In the genomic region with DNA sequence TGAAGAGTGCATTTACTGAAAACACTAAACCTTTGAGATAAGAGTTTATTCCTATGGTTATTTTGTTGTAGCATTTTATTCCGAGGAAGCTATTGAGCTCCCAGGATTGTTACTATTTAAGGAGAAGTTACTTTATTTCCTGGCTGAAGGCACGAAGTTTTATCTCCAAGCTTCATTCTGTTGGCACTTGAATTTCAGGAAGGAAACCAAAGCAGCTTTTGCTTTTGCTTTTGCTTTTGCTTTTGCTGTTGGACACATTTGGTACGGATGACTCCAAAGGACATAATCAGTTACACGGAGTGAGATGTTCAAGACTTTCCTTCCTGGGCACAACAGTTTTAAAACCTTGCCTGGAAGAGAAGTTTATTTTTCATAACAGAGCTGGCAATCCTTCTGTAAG, we compare ENCODE assay signal across 13 mouse cellular contexts.
DNase-seq lines count a peak whose midpoint lies in the region; ATAC-seq and TF ChIP-seq lines count a peak whose summit lies in the region.
"Had no signal": no experiment of that assay in that cellular context is flagged by ENCODE, and none has a peak within 500 bp of the region (broad histone marks: within the 10 kb centered on the region; RNA-seq: fewer than 3 reads in every experiment).

No protein-coding gene starts in this region.

- H3K4me3 ChIP-seq in heart, postnatal 0 days (ENCODE audit: low read depth, low read length), result peak overlapping the region; percentile 12

- H3K27me3 ChIP-seq in heart, postnatal 0 days (ENCODE audit: control insufficient read depth, insufficient read depth, low read length), result no peaks in the 10 kb centered on the region
- no peaks in the 10 kb centered on the region for H3K27me3 ChIP-seq in splenic B cell, adult 2 months (ENCODE audit: control insufficient read depth, insufficient read depth, low read length, poor library complexity, severe bottlenecking)

- H3K9ac ChIP-seq in heart, postnatal 0 days (replicated peaks; ENCODE audit: low read depth, low read length), result no peak overlapping the region

- H3K4me1 ChIP-seq in heart, postnatal 0 days (ENCODE audit: control insufficient read depth, insufficient read depth), result peaks cover 3% of the 10 kb centered on the region; the same call in 1 of the 2 replicates

- H3K4me2 ChIP-seq in heart, postnatal 0 days (ENCODE audit: low read depth, low read length), result peak overlapping the region; percentile 33

- H3K36me3 ChIP-seq in heart, postnatal 0 days (replicated peaks; ENCODE audit: control insufficient read depth, insufficient read depth, low read length), result no peaks in the 10 kb centered on the region
- H3K36me3 ChIP-seq in splenic B cell, adult 2 months (ENCODE audit: control insufficient read depth, insufficient read depth, low read length, poor library complexity, severe bottlenecking), result no peaks in the 10 kb centered on the region

- H3K27ac ChIP-seq in heart, postnatal 0 days (ENCODE audit: low read depth), result no peak overlapping the region

- no peak for TF ChIP-seq CTCF in heart, postnatal 0 days (IDR thresholded peaks at IDR 0.05; ENCODE audit: low read depth)

- ATAC-seq in heart, postnatal 0 days (ENCODE audit: insufficient read depth, low read depth), result no peak

- no peak for TF ChIP-seq EP300 in heart, postnatal 0 days (IDR thresholded peaks at IDR 0.05; ENCODE audit: low read depth)

- peak; percentile 12 for DNase-seq in heart, postnatal 0 days (ENCODE audit: low spot score)
- no peak for DNase-seq in heart, postnatal 4 days
- DNase-seq in lung, postnatal 25 days (ENCODE audit: low spot score), result peak; percentile 10
- no peak for DNase-seq in lung, postnatal 4 days
- DNase-seq in brain, adult 2 months (ENCODE audit: low read depth, low spot score), result peak; percentile 19
- DNase-seq in splenic B cell, adult 2 months (ENCODE audit: low read depth, low spot score), result peak; percentile 4
- DNase-seq in layer of hippocampus, adult 11-12 months (ENCODE audit: low spot score), result no peak
- DNase-seq: cerebellum, adult 9-11 months; kidney, postnatal 36 days; left cerebral cortex, postnatal 4 days; lung, adult 18-20 months; midbrain, embryonic 14.5 days; right cerebral cortex, postnatal 25 days had no signal

- H3K9me3 ChIP-seq in heart, postnatal 0 days (replicated peaks; ENCODE audit: control insufficient read depth, low read length), result no peaks in the 10 kb centered on the region

- 22% methylated on average over 4 of the region's 4 CpGs for WGBS in heart, postnatal 0 days

Comparison
In these comparisons a context has a peak if more than half of its experiments do, and no peak if none do; other contexts are left out.
1. DNase-seq: peak in heart, postnatal 0 days (single experiment), lung, postnatal 25 days (single experiment), brain, adult 2 months (single experiment) and splenic B cell, adult 2 months (single experiment); none in heart, postnatal 4 days (single experiment), lung, postnatal 4 days (0 of 2) and layer of hippocampus, adult 11-12 months (single experiment).